Comparison of ENCODE assay signal across 8 mouse cellular contexts in genomic region chr11:30952829-30953228, GRCm38 (mm10). TPM values are rescaled to one million over a fixed set of nuclear protein-coding genes. Genes with fewer than 3 reads are reported as not detected.
A peak's percentile ranks its signal among the peaks of the same experiment; 100 is the strongest.
DNase-seq lines count a peak whose midpoint lies in the region; ATAC-seq and TF ChIP-seq lines count a peak whose summit lies in the region.

No protein-coding gene starts in this region.

- no peak for ATAC-seq in lung, postnatal 0 days
- ATAC-seq in embryonic facial prominence, embryonic 14.5 days (ENCODE audit: low read depth): no peak
- ATAC-seq in limb, embryonic 11.5 days (ENCODE audit: insufficient number of reproducible peaks, low FRiP score, low TSS enrichment, low read depth): no peak
- no peak for ATAC-seq in stomach, embryonic 14.5 days (ENCODE audit: insufficient number of reproducible peaks, insufficient read depth, low FRiP score, low read depth)

- no peaks in the 10 kb centered on the region for H3K9me3 ChIP-seq in lung, postnatal 0 days (ENCODE audit: low read length)
- peaks cover 16% of the 10 kb centered on the region for H3K9me3 ChIP-seq in embryonic facial prominence, embryonic 14.5 days (ENCODE audit: control insufficient read depth, low read length)
- no peaks in the 10 kb centered on the region for H3K9me3 ChIP-seq in limb, embryonic 11.5 days (ENCODE audit: control insufficient read depth, low read length)
- 0 out of 2 replicates have a peak, but pooled peaks cover 8% of the 10 kb centered on the region for H3K9me3 ChIP-seq in stomach, embryonic 14.5 days (ENCODE audit: control insufficient read depth, low read depth, low read length)

- no peak for TF ChIP-seq POLR2A in lung, adult 2 months (IDR thresholded peaks at IDR 0.05; ENCODE audit: borderline replicate concordance, extremely low read depth, low read depth, low read length)

- no peaks in the 10 kb centered on the region for H3K27me3 ChIP-seq in lung, postnatal 0 days (replicated peaks; ENCODE audit: insufficient read depth, low read length)
- H3K27me3 ChIP-seq in embryonic facial prominence, embryonic 14.5 days (replicated peaks; ENCODE audit: control insufficient read depth, insufficient read depth, low read length): no peaks in the 10 kb centered on the region
- no peaks in the 10 kb centered on the region for H3K27me3 ChIP-seq in limb, embryonic 11.5 days (ENCODE audit: control insufficient read depth, insufficient read depth, low read length)
- no peaks in the 10 kb centered on the region for H3K27me3 ChIP-seq in stomach, embryonic 14.5 days (ENCODE audit: control insufficient read depth, insufficient read depth, low read length)

- 33% methylated on average over 5 of the region's 5 CpGs for WGBS in lung, postnatal 0 days
- WGBS in embryonic facial prominence, embryonic 14.5 days: 55% methylated on average over 5 of the region's 5 CpGs
- WGBS in limb, embryonic 11.5 days: 75% methylated on average over 5 of the region's 5 CpGs
- 35% methylated on average over 5 of the region's 5 CpGs for WGBS in stomach, embryonic 14.5 days
- WGBS in lung, adult 2 months: 40% methylated on average over 5 of the region's 5 CpGs

- DNase-seq in lung, postnatal 0 days (ENCODE audit: low spot score): no peak
- DNase-seq in lung, postnatal 14 days: no peak
- no peak for DNase-seq in embryonic facial prominence, embryonic 14.5 days (ENCODE audit: low spot score)
- no peak for DNase-seq in limb, embryonic 11.5 days (ENCODE audit: low spot score)
- DNase-seq in ovary, postnatal 36 days (ENCODE audit: low spot score): no peak
- no peak for DNase-seq in frontal cortex, postnatal 25 days (ENCODE audit: low spot score in 2 of 2)
- DNase-seq in lung, adult 2 months: no peak

- no peaks in the 10 kb centered on the region for H3K36me3 ChIP-seq in lung, postnatal 0 days (ENCODE audit: insufficient read depth, low read length)
- peaks cover 49% of the 10 kb centered on the region for H3K36me3 ChIP-seq in embryonic facial prominence, embryonic 14.5 days (ENCODE audit: control insufficient read depth, insufficient read depth, low read length)
- peaks cover 4% of the 10 kb centered on the region; the same call in 1 of the 2 replicates for H3K36me3 ChIP-seq in limb, embryonic 11.5 days (ENCODE audit: control insufficient read depth, insufficient read depth, low read length)
- peaks cover 30% of the 10 kb centered on the region for H3K36me3 ChIP-seq in stomach, embryonic 14.5 days (ENCODE audit: control insufficient read depth, insufficient read depth, low read length)

- H3K9ac ChIP-seq in lung, postnatal 0 days (replicated peaks; ENCODE audit: low read depth): peak overlapping the region; percentile 71; the same call in 1 of the 2 replicates
- peak overlapping the region; percentile 78 for H3K9ac ChIP-seq in embryonic facial prominence, embryonic 14.5 days (ENCODE audit: low read depth, low read length)
- H3K9ac ChIP-seq in limb, embryonic 11.5 days (ENCODE audit: low read length): no peak overlapping the region
- H3K9ac ChIP-seq in stomach, embryonic 14.5 days (replicated peaks; ENCODE audit: low read depth, low read length): no peak overlapping the region

- TF ChIP-seq CTCF in lung, postnatal 0 days (IDR thresholded peaks at IDR 0.05): no peak
- no peak for TF ChIP-seq CTCF in lung, adult 2 months (IDR thresholded peaks at IDR 0.05; ENCODE audit: insufficient read depth, low read length)

- peak overlapping the region; percentile 67 for H3K4me2 ChIP-seq in lung, postnatal 0 days (replicated peaks; ENCODE audit: low read depth, low read length)
- peak overlapping the region; percentile 56 for H3K4me2 ChIP-seq in embryonic facial prominence, embryonic 14.5 days (ENCODE audit: low read depth, low read length)
- H3K4me2 ChIP-seq in limb, embryonic 11.5 days (ENCODE audit: low read depth, severe bottlenecking): peak overlapping the region; percentile 62
- H3K4me2 ChIP-seq in stomach, embryonic 14.5 days (replicated peaks; ENCODE audit: low read depth, low read length): peak overlapping the region; percentile 42

- no peak for TF ChIP-seq EP300 in lung, postnatal 0 days (IDR thresholded peaks at IDR 0.05)

- H3K27ac ChIP-seq in lung, postnatal 0 days (ENCODE audit: low read length): no peak overlapping the region
- H3K27ac ChIP-seq in embryonic facial prominence, embryonic 14.5 days (replicated peaks; ENCODE audit: low read depth, low read length): no peak overlapping the region
- H3K27ac ChIP-seq in limb, embryonic 11.5 days (replicated peaks; ENCODE audit: low read depth, low read length): no peak overlapping the region
- no peak overlapping the region for H3K27ac ChIP-seq in stomach, embryonic 14.5 days (ENCODE audit: low read length)

- 0 out of 2 replicates have a peak overlapping the region, but pooled peaks have one; percentile 69 for H3K4me3 ChIP-seq in lung, postnatal 0 days (ENCODE audit: low read depth, low read length)
- peak overlapping the region; percentile 83 for H3K4me3 ChIP-seq in embryonic facial prominence, embryonic 14.5 days (ENCODE audit: low read depth, low read length)
- peak overlapping the region; percentile 78; the same call in 1 of the 2 replicates for H3K4me3 ChIP-seq in limb, embryonic 11.5 days (ENCODE audit: low read depth, low read length)
- peak overlapping the region; percentile 74; the same call in 1 of the 2 replicates for H3K4me3 ChIP-seq in stomach, embryonic 14.5 days (ENCODE audit: low read depth, low read length)
- no peak overlapping the region for H3K4me3 ChIP-seq in lung, adult 2 months (replicated peaks; ENCODE audit: extremely low read depth, low read depth, low read length)

- peaks cover 8% of the 10 kb centered on the region; the same call in 1 of the 2 replicates for H3K4me1 ChIP-seq in lung, postnatal 0 days (ENCODE audit: insufficient read depth, low read depth, low read length)
- 0 out of 2 replicates have a peak, but pooled peaks cover 6% of the 10 kb centered on the region for H3K4me1 ChIP-seq in embryonic facial prominence, embryonic 14.5 days (ENCODE audit: control insufficient read depth, insufficient read depth, low read length)
- H3K4me1 ChIP-seq in limb, embryonic 11.5 days (ENCODE audit: control insufficient read depth, insufficient read depth, low read length): no peaks in the 10 kb centered on the region
- H3K4me1 ChIP-seq in stomach, embryonic 14.5 days (ENCODE audit: control insufficient read depth, insufficient read depth, low read length): no peaks in the 10 kb centered on the region
- H3K4me1 ChIP-seq in lung, adult 2 months (ENCODE audit: control insufficient read depth, insufficient read depth, low read length): no peaks in the 10 kb centered on the region; the same call in 1 of the 2 replicates

RNA-seq across cellular contexts. Expression of gene Erlec1, which starts 1.3 kb away (rescaled TPM):
- 10.3 and 12.1 TPM in 2 replicates for polyA plus RNA-seq in lung, postnatal 0 days (2015; fragmentation: Nextera tagmentation; extraction: Ambion mirVana)
- 15.5 and 16.4 TPM in 2 replicates for polyA plus RNA-seq in embryonic facial prominence, embryonic 14.5 days (2014; fragmentation: Nextera tagmentation; extraction: Ambion mirVana)
- polyA plus RNA-seq in limb, embryonic 11.5 days (2014; fragmentation: Nextera tagmentation; extraction: Ambion mirVana): 9.6 and 10.6 TPM in 2 replicates
- polyA plus RNA-seq in stomach, embryonic 14.5 days (2014; fragmentation: Nextera tagmentation; extraction: Ambion mirVana): 17.0 and 18.4 TPM in 2 replicates
- 16.3 and 22.0 TPM in 2 replicates for polyA plus RNA-seq in lung, adult 2 months (2012; rRNA removed)

RNA-seq across cellular contexts. Expression of gene Chac2, which starts 33.3 kb away (rescaled TPM):
- 12.6 and 14.1 TPM in 2 replicates for polyA plus RNA-seq in lung, postnatal 0 days (2015; fragmentation: Nextera tagmentation; extraction: Ambion mirVana)
- 12.5 and 15.0 TPM in 2 replicates for polyA plus RNA-seq in embryonic facial prominence, embryonic 14.5 days (2014; fragmentation: Nextera tagmentation; extraction: Ambion mirVana)
- polyA plus RNA-seq in limb, embryonic 11.5 days (2014; fragmentation: Nextera tagmentation; extraction: Ambion mirVana): 9.1 and 10.8 TPM in 2 replicates
- 16.9 and 21.4 TPM in 2 replicates for polyA plus RNA-seq in stomach, embryonic 14.5 days (2014; fragmentation: Nextera tagmentation; extraction: Ambion mirVana)
- 1.6 and 1.8 TPM in 2 replicates for polyA plus RNA-seq in lung, adult 2 months (2012; rRNA removed)

Comparison
In these comparisons a context has a peak if more than half of its experiments do, and no peak if none do; other contexts are left out.
1. H3K9ac ChIP-seq: peak in lung, postnatal 0 days (single experiment) and embryonic facial prominence, embryonic 14.5 days (single experiment); none in limb, embryonic 11.5 days (single experiment) and stomach, embryonic 14.5 days (single experiment).
2. Peak in every context shown above with its lines, with median percentiles within 50 percentile points of each other: H3K4me2 ChIP-seq.